2 mouse cellular contexts compared by ENCODE assay signal in genomic region chr14:45495810-45496209, GRCm38 (mm10). TPM values are rescaled to one million over a fixed set of nuclear protein-coding genes. Genes with fewer than 3 reads are reported as not detected.
"Had no signal": no experiment of that assay in that cellular context is flagged by ENCODE, and none has a peak within 500 bp of the region (broad histone marks: within the 10 kb centered on the region; RNA-seq: fewer than 3 reads in every experiment).

No protein-coding gene starts in this region.

RNA-seq across cellular contexts. Expression of gene Fermt2, which starts 34.1 kb away (rescaled TPM):
- total RNA-seq: hematopoietic stem cell, adult 5-6 weeks had no signal
- polyA plus RNA-seq: inflammation-experienced regulatory T-cells, adult 6 months had no signal
